Mouse (Mus musculus) forebrain, embryonic 12.5 days (tissue): ENCODE data around the gene Slit3. TPM values are rescaled to one million over a fixed set of nuclear protein-coding genes. Genes with fewer than 3 reads are reported as not detected.

Experiments
- ATAC-seq: fragments of 200-750 bp; cut with Nextera tagmentation; 2 replicates; pipeline ENCODE4 v1.8.0; 2017; ENCODE audit warnings: moderate TSS enrichment; ENCODE audit not compliant: low FRiP score
- H3K27ac ChIP-seq: fragments of 300-500 bp; sonication (generic); 2 replicates; pipeline ENCODE4 v1.5.1; 2016; ENCODE audit warnings: mild to moderate bottlenecking
- H3K27me3 ChIP-seq: fragments of 300-500 bp; sonication (generic); 2 replicates; pipeline ENCODE4 v1.6.1; 2016; ENCODE audit warnings: mild to moderate bottlenecking
- H3K36me3 ChIP-seq: fragments of 300-500 bp; sonication (generic); replicated peaks from 2 replicates; pipeline ENCODE4 v1.6.1; 2016; ENCODE audit warnings: mild to moderate bottlenecking
- H3K4me1 ChIP-seq: fragments of 300-500 bp; sonication (generic); 2 replicates; pipeline ENCODE4 v1.6.1; 2016
- H3K4me2 ChIP-seq: fragments of 300-500 bp; sonication (generic); 2 replicates; pipeline ENCODE4 v1.6.1; 2016; ENCODE audit warnings: mild to moderate bottlenecking, moderate library complexity
- H3K4me3 ChIP-seq: fragments of 300-500 bp; sonication (generic); replicated peaks from 2 replicates; pipeline ENCODE4 v1.5.1; 2016; ENCODE audit warnings: mild to moderate bottlenecking
- H3K9ac ChIP-seq: fragments of 300-500 bp; sonication (generic); 2 replicates; pipeline ENCODE4 v1.6.1; 2016; ENCODE audit warnings: mild to moderate bottlenecking
- H3K9me3 ChIP-seq: fragments of 300-500 bp; sonication (generic); 2 replicates; pipeline ENCODE4 v1.6.1; 2016
- WGBS: fragments of 180-500 bp; shearing (Covaris S2); methylation state at CpG from one replicate; pipeline ENCODE4 v1.1.7; 2016; 5-methylcytosine and 5-hydroxymethylcytosine counted together
- polyA plus RNA-seq: library from polyadenylated mRNA; unstranded; fragments of >200 nt; fragmentation: Nextera tagmentation; extraction: Ambion mirVana; gene quantifications from 2 replicates; pipeline ENCODE4 v1.2.1, GENCODE M21; 2016

The Slit3 gene
- polyA plus RNA-seq, 1 experiment from 2014 or later, result 6.3 TPM

DNA sequence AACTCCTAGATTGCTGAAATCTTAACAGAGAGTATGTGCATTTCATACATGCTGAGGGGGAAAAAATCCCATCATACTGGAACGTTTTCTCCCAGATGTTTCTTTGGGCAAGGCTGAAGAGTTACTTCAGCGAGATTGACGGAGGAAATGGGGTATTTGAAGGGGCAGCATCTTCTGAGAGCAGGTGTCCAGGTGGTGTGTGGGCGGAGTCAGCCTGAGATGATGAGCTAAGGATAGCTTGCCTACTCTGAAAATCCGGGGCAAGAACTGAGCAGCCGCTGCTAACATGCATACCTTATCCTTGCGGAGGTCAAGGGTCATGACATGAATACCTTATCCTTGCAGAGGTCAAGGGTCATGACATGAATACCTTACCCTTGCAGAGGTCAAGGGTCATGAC, 576.5 kb downstream of the Slit3 start:
- Histone ChIP-seq H3K27ac (no peak overlapping the region), H3K9me3 (no peaks in the 10 kb centered on the region), H3K4me2 (no peak overlapping the region), H3K36me3 (no peaks in the 10 kb centered on the region), H3K9ac (no peak overlapping the region), H3K4me3 (no peak overlapping the region), H3K27me3 (peaks cover 23% of the 10 kb centered on the region), H3K4me1 (no peaks in the 10 kb centered on the region)
- ATAC-seq, result no peak
- WGBS, result 91% methylated on average over 7 of the region's 7 CpGs

DNA sequence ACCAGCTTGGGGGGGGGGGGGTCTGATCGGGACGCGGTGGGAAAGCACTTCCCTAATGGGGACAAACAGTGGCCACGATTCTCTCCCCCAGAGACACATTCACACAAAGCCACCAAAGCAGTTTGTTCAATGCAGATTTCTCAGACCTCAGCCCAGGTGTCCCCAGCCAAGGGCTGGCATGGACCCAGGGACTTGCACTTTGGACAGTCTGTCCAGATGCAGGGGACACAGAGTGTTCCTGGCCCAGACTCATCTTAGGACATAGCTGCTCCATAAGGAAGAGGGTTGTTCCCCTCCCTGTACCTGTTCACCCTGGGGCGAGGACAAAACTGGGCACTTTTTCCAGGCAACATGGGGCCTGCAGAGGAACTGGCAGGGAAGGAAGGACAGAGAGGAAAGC, 577.9 kb downstream of the Slit3 start:
- no peak overlapping the region for H3K9ac ChIP-seq
- H3K9me3 ChIP-seq, result 0 out of 2 replicates have a peak, but pooled peaks cover 3% of the 10 kb centered on the region
- H3K4me1 ChIP-seq, result no peaks in the 10 kb centered on the region
- no peak overlapping the region for H3K27ac ChIP-seq
- no peak overlapping the region for H3K4me2 ChIP-seq
- H3K4me3 ChIP-seq, result no peak overlapping the region
- no peaks in the 10 kb centered on the region for H3K36me3 ChIP-seq
- ATAC-seq, result no peak
- H3K27me3 ChIP-seq, result peaks cover 11% of the 10 kb centered on the region
- 90% methylated on average over 5 of the region's 5 CpGs for WGBS

DNA sequence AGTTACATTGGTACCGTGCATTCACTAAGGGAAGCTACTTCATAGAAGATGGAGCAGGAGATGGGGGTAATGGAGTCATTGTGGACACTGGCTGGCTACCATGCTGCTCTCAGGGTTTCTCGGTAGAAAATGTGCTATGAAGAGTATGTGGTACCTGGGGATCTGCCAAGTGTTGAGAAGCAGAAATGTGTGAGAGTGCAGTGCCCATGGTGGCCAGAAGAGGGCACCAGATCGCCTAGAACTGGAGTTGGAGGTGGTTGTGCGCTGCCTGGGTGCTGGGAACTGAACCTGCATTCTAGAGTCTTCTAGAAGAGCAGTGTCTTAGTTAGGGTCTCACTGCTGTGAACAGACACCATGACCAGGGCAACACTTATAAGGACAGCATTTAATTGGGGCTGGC, 582.4 kb downstream of the Slit3 start:
- no peak overlapping the region for H3K27ac ChIP-seq
- H3K27me3 ChIP-seq, result no peaks in the 10 kb centered on the region
- H3K4me2 ChIP-seq, result no peak overlapping the region
- no peaks in the 10 kb centered on the region for H3K36me3 ChIP-seq
- no peak overlapping the region for H3K4me3 ChIP-seq
- ATAC-seq, result no peak
- peaks cover 9% of the 10 kb centered on the region; the same call in 1 of the 2 replicates for H3K9me3 ChIP-seq
- no peak overlapping the region for H3K9ac ChIP-seq
- no peaks in the 10 kb centered on the region for H3K4me1 ChIP-seq
- WGBS, result 71% methylated on average over 4 of the region's 4 CpGs

DNA sequence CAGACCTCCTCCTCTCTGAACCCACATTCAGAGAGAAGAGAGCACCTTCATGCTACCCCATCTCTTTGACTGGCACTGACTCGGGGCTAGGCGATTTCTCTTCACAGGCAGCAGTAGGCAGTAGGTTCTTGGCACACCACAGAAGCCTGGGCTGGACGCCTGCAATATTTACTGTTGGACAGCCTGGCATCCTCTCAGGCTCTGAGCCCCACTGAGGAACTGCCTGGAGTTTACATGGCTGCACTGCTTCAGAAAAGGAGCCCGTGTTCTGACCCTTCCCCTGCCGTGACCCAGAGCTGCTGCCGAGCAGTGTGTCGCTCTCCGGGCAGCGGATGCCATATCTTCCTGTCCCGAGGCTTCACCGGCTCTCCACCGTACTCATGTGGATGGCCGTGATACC, 583.4 kb downstream of the Slit3 start:
- Histone ChIP-seq H3K27me3 (no peaks in the 10 kb centered on the region), H3K27ac (no peak overlapping the region), H3K36me3 (no peaks in the 10 kb centered on the region), H3K4me2 (no peak overlapping the region), H3K9ac (no peak overlapping the region), H3K4me3 (no peak overlapping the region), H3K4me1 (no peaks in the 10 kb centered on the region), H3K9me3 (peaks cover 9% of the 10 kb centered on the region; the same call in 1 of the 2 replicates)
- WGBS, result 96% methylated on average over 13 of the region's 13 CpGs
- no peak for ATAC-seq

DNA sequence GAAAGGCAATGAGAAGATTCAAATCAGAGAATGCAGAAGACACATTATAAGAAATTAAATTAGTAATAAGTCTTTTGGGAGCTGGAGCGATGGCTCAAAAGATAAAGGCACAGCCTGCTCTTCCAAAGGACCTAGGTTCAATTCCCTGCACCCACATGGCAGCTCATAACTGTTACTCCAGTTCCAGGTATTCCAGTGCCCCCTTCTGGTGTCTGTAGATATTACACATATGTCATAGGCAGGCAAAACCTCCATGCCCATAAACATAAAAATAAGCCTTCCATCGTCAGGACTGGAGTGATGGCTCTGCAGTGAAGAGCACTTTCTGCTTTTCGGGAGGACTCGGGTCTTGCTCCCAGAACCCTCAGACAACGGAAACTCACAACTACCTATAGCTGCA, 583.9 kb downstream of the Slit3 start:
- H3K4me1 ChIP-seq, result no peaks in the 10 kb centered on the region
- no peaks in the 10 kb centered on the region for H3K27me3 ChIP-seq
- no peak overlapping the region for H3K9ac ChIP-seq
- no peak overlapping the region for H3K4me2 ChIP-seq
- H3K27ac ChIP-seq, result no peak overlapping the region
- ATAC-seq, result no peak
- no peaks in the 10 kb centered on the region for H3K36me3 ChIP-seq
- 93% methylated on average over 5 of the region's 5 CpGs for WGBS
- peaks cover 9% of the 10 kb centered on the region; the same call in 1 of the 2 replicates for H3K9me3 ChIP-seq
- H3K4me3 ChIP-seq, result no peak overlapping the region

DNA sequence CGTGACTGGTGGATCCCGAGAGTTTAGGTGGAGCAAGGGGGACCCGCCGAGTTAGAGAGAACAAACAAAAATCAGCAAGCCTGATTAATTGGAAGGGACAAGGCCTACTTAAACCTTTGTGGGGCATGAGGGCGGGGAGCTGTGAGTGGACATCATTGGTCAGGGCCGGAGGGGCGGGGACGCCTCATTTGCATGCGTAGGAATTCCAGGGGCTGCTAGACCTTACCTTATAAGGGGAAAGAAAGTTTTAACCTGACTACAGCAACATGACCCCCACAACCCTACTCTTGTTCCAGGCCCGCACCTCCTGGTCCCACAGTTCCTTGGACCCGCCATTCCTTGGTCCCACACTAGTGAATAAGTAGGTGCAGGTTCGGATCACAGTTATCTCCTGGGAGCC, 586.4 kb downstream of the Slit3 start:
- Histone ChIP-seq H3K9ac (no peak overlapping the region), H3K4me3 (no peak overlapping the region), H3K9me3 (peaks cover 9% of the 10 kb centered on the region; the same call in 1 of the 2 replicates), H3K27ac (no peak overlapping the region), H3K4me2 (no peak overlapping the region), H3K36me3 (no peaks in the 10 kb centered on the region), H3K4me1 (no peaks in the 10 kb centered on the region), H3K27me3 (no peaks in the 10 kb centered on the region)
- ATAC-seq, result no peak
- 88% methylated on average over 12 of the region's 12 CpGs for WGBS

DNA sequence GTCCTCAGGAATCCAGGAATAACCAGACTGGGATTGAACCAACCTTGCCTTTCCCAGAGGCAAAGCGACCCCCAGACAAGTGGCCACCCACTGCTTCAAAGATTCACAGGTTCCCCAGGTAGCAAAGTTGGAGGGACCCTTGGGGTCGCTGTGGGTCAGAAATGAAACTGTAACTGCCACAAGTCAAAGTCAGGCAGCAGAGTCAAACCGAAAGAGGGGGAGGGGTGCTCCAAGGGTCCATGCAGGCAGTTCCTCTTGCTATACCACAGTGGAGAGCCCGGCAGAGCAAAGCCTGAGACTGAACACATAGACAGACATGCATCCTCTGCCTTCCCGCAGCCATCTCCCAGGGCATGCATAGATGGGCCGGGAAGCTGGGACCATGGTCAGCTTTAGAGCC, 590.3 kb downstream of the Slit3 start:
- no peak for ATAC-seq
- 80% methylated on average over 6 of the region's 6 CpGs for WGBS

DNA sequence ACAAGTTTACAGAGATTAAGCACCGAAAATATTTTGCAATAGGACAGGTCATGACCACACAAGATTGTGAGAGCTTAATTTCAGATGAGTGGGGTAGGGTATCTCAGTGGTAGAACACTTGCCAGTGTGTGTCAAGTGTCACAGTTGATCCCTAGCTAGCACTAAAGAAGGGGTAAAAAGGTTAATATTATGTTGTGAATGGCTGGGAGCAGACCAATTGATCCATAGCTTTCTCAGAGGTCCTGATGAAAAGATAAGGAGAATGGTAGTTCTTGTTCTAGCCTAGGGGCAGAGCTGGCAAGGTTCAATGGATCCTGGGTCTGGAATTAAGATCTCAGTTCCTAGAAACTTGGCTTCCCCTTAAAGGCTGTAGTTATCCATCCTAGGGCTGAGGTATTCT, 597.9 kb downstream of the Slit3 start:
- ATAC-seq, result no peak

More for the DNA sequence above, 590.3 kb downstream of the Slit3 start:
- no peaks in the 10 kb centered on the region for H3K9me3 ChIP-seq
- no peak overlapping the region for H3K4me3 ChIP-seq
- H3K4me1 ChIP-seq, result no peaks in the 10 kb centered on the region
- no peaks in the 10 kb centered on the region for H3K27me3 ChIP-seq
- H3K4me2 ChIP-seq, result no peak overlapping the region
- H3K27ac ChIP-seq, result no peak overlapping the region
- no peaks in the 10 kb centered on the region for H3K36me3 ChIP-seq
- no peak overlapping the region for H3K9ac ChIP-seq

DNA sequence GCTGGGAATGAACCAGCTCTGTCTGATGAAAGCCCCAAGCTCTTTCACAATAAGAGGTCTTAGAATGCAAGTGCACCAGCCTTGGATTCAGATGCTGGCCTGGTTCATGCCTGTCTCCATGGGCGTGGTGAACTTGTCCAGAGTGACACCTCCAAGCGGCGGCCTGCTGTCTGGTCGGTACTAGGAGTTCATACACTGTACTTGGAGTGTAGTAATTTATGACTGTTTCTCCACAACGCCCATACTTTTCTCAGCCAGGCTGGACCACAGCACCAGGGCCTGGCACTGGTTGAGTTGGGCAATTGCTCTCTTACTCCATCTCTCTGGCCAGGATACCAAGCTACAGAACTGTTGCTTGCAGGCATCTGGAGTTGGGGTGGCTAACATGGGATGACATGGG, 602.9 kb downstream of the Slit3 start:
- no peak overlapping the region for H3K4me3 ChIP-seq
- H3K9ac ChIP-seq, result no peak overlapping the region
- no peak for ATAC-seq
- 89% methylated on average over 5 of the region's 5 CpGs for WGBS
- H3K9me3 ChIP-seq, result no peaks in the 10 kb centered on the region
- no peaks in the 10 kb centered on the region for H3K27me3 ChIP-seq
- H3K36me3 ChIP-seq, result no peaks in the 10 kb centered on the region
- H3K27ac ChIP-seq, result no peak overlapping the region
- H3K4me1 ChIP-seq, result no peaks in the 10 kb centered on the region
- no peak overlapping the region for H3K4me2 ChIP-seq

More for the DNA sequence above, 597.9 kb downstream of the Slit3 start:
- Histone ChIP-seq H3K27me3 (no peaks in the 10 kb centered on the region), H3K9ac (no peak overlapping the region), H3K4me2 (no peak overlapping the region), H3K4me3 (no peak overlapping the region), H3K9me3 (no peaks in the 10 kb centered on the region), H3K36me3 (no peaks in the 10 kb centered on the region), H3K27ac (no peak overlapping the region), H3K4me1 (no peaks in the 10 kb centered on the region)
- 89% methylated on average over 1 of the region's 1 CpGs for WGBS

DNA sequence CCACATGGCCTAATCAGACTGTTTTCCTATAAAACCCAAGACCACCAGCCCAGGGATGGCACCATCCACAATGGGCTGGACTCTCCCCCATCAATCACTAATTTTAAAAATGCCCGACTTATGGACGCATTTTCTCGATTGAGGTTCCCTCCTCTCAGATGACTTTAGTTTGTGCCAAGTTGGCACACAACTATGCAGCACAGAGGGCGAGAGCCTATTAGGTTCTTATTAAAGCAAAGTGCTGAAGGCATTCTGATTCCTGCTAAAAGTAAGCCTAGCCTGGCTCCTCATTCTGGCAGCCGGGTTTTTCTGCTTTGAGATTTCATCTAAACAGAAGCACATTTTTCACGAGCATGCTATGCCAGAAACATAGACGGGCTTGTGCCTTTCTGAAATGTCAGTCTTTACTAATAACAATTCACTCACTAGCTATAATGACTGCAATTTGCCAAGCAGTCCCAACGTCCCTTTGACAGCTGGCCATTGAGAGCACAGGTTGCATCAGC, 605.4 kb downstream of the Slit3 start:
- no peaks in the 10 kb centered on the region; the same call in 1 of the 2 replicates for H3K27me3 ChIP-seq
- no peaks in the 10 kb centered on the region for H3K9me3 ChIP-seq
- H3K4me1 ChIP-seq, result no peaks in the 10 kb centered on the region
- 65% methylated on average over 8 of the region's 8 CpGs for whole genome bisulfite sequencing
- no peaks in the 10 kb centered on the region for H3K36me3 ChIP-seq
- H3K9ac ChIP-seq, result no peak overlapping the region
- no peak overlapping the region for H3K27ac ChIP-seq
- no peak for ATAC-seq
- H3K4me2 ChIP-seq, result no peak overlapping the region
- no peak overlapping the region for H3K4me3 ChIP-seq

DNA sequence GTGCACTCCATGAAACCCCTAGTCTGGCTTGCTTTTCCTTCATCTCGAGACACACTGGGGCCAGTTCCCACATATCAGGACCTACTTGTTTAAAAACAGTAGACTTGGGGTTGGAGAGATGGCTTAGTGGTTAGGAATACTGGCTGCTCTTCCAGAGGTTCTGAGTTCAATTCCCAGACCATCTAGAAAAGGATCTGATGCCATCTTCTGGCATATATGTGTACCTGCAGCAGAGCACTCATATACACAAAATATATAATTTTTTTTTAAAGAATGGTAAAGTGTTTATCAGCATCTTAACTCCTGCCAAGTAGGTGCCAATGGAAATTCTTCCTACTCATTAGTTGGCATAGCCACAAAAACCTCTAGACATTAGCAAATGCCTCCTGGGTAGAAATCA, 607.2 kb downstream of the Slit3 start:
- ATAC-seq, result no peak
- no peak overlapping the region for H3K4me3 ChIP-seq
- no peaks in the 10 kb centered on the region; the same call in 1 of the 2 replicates for H3K27me3 ChIP-seq
- no peaks in the 10 kb centered on the region for H3K9me3 ChIP-seq
- H3K9ac ChIP-seq, result no peak overlapping the region
- WGBS, result 95% methylated on average over 1 of the region's 1 CpGs
- no peaks in the 10 kb centered on the region for H3K4me1 ChIP-seq
- H3K36me3 ChIP-seq, result no peaks in the 10 kb centered on the region
- no peak overlapping the region for H3K4me2 ChIP-seq
- H3K27ac ChIP-seq, result no peak overlapping the region

DNA sequence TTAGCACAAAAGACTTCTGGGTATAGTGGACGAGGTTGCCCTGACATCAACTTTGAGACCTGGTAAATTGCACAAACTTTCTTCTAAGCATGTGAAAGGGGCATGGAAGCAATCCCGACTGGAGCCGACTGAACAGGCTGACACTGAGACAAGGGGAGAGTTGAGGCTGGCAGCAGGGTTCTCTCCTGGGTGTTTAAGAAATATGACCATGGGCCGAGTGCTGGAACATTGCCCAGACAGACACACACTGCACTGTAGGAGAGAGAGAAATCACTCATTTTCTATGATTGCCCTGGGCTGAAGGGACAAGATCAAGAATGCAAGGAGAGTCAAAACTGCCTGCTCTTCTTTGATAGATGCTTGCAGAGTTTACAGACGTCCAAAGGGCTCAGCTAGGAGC, 608.2 kb downstream of the Slit3 start:
- Histone ChIP-seq H3K4me2 (no peak overlapping the region), H3K36me3 (no peaks in the 10 kb centered on the region), H3K4me1 (no peaks in the 10 kb centered on the region), H3K27me3 (no peaks in the 10 kb centered on the region; the same call in 1 of the 2 replicates), H3K9me3 (no peaks in the 10 kb centered on the region), H3K4me3 (no peak overlapping the region), H3K27ac (no peak overlapping the region), H3K9ac (no peak overlapping the region)
- no peak for ATAC-seq
- WGBS, result 58% methylated on average over 5 of the region's 5 CpGs

DNA sequence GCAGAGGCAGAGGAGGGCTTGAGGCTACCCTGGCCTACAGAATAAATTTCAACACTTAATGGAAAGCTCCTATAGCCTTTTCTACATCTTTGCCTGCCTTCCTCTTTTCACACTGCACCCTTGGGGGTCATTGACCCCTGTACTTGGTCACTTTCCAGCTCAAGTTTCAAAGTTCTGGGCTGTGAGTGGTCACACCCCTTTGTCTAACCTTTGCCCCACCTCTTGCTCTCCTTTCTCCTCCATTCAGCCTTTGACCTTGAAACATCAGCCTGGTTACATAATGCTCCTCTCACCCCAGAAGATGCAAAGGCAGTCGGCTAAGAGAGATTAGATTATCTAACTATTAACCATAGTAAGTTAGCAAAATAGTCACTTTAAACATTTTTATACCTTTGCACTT, 611.3 kb downstream of the Slit3 start:
- 59% methylated on average over 1 of the region's 1 CpGs for WGBS
- Histone ChIP-seq H3K4me2 (no peak overlapping the region), H3K9ac (no peak overlapping the region), H3K4me1 (no peaks in the 10 kb centered on the region), H3K36me3 (no peaks in the 10 kb centered on the region), H3K27ac (no peak overlapping the region), H3K4me3 (no peak overlapping the region), H3K9me3 (no peaks in the 10 kb centered on the region), H3K27me3 (no peaks in the 10 kb centered on the region; the same call in 1 of the 2 replicates)
- ATAC-seq, result no peak
